Mouse (Mus musculus): Measurements from ENCODE around the gene Enpp5.

DNA sequence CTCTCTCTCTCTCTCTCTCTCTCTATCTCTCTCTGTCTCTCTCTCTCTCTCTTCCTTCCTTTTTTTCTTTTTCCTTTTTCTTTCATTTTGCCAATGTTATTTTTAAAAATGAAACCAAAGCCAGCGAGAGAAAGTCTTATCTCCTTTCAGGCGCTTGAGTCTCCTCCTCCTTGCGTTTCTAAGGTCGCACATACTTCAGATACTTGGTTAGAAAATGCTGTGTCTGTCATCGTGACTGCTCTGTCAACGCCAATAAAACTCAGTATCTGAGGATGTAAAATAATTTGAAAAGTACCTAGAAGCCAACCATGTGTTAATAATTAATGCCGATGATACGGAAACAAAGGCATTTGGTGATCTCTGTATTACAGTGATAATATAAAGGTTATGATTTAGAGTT lies 57.4 kb downstream of the Enpp5 start:
- TF ChIP-seq CTCF (IDR thresholded peaks at IDR 0.05; ENCODE audit: low read depth) (no peak), EP300 (IDR thresholded peaks at IDR 0.05; ENCODE audit: low read depth) (no peak)

Measured in heart, postnatal 0 days (tissue).